8 mouse cellular contexts compared by ENCODE assay signal in the genomic region with DNA sequence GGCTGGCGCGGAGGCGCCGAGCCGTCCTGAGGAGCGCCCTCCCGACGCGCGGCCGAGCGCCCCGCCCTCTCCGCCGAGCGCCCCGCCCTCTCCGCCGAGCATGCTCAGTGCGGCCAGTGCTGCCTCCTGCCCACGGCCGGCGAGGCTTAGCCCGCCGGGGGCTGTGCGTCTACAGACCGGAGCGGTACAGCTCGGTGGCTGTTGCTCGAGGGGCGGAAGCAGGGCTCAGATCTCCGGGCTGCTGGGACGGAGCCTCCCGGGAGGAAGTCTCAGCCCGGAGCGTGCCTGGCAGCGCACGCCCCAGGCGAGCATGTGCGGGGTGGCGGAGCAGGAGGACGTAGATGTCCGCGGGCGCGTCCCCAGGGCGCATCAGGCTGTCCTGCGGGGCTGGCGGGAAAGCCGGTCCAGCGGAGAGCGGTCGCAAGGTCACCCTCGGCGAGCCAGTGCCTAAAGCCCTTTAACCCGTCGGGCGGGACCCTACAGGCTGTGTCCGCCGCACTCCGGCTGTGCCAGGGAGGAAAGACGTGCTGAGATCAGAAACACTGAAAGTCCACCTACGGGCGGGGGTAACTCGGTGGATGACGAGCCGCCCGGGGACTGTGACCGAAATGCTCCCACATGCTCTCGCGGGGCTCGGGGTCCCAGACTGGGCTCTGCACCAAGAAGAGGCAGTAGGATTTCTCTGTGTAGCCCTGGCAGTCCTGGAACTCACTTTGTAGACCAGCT. TPM values are rescaled to one million over a fixed set of nuclear protein-coding genes. Genes with fewer than 3 reads are reported as not detected.
DNase-seq lines count a peak whose midpoint lies in the region; ATAC-seq and TF ChIP-seq lines count a peak whose summit lies in the region.

No protein-coding gene starts in this region.

- peak; percentile 91 for DNase-seq in MEL (ENCODE audit: low read depth, low spot score)
- peak; percentile 92 to 94 for DNase-seq in cerebellum, adult 18-20 months
- peak; percentile 92 for DNase-seq in heart, postnatal 36 days
- peak; percentile 89 for DNase-seq in layer of hippocampus, adult 2 months (ENCODE audit: low spot score in 2 of 2)
- DNase-seq in lung, adult 2 months = peak; percentile 88
- peak; percentile 94 for DNase-seq in testis, postnatal 10 days (ENCODE audit: low spot score)

- 0 out of 4 replicates have a peak, but pooled peaks of 1 of the 2 experiments have one; percentile 3 for TF ChIP-seq EP300 in MEL (IDR thresholded peaks at IDR 0.05; ENCODE audit: low read depth in 1 of 2, low read length in 2 of 2)

- H3K27ac ChIP-seq in MEL (ENCODE audit: control insufficient read depth, low read depth, low read length) = peak overlapping the region; percentile 74
- peak overlapping the region; percentile 97 for H3K27ac ChIP-seq in forebrain, embryonic 16.5 days (ENCODE audit: low read length)
- H3K27ac ChIP-seq in layer of hippocampus, adult 2 months = peak overlapping the region; percentile 95
- peak overlapping the region; percentile 93 for H3K27ac ChIP-seq in neural tube, embryonic 15.5 days (replicated peaks)

- no peaks in the 10 kb centered on the region for H3K27me3 ChIP-seq in MEL (ENCODE audit: control insufficient read depth in 1 of 2, insufficient read depth in 2 of 2, low read length in 2 of 2)
- H3K27me3 ChIP-seq in forebrain, embryonic 16.5 days (replicated peaks; ENCODE audit: control insufficient read depth, insufficient read depth, low read length) = no peaks in the 10 kb centered on the region
- no peaks in the 10 kb centered on the region for H3K27me3 ChIP-seq in neural tube, embryonic 15.5 days (replicated peaks)

- peaks cover 0 to 7% of the 10 kb centered on the region in 2 experiments; a peak in 2 of 4 replicates for H3K36me3 ChIP-seq in MEL (ENCODE audit: control insufficient read depth in 1 of 2, insufficient read depth in 2 of 2, low read length in 2 of 2)
- no peaks in the 10 kb centered on the region for H3K36me3 ChIP-seq in forebrain, embryonic 16.5 days (ENCODE audit: control insufficient read depth, insufficient read depth)
- H3K36me3 ChIP-seq in neural tube, embryonic 15.5 days = no peaks in the 10 kb centered on the region

- peak overlapping the region; percentile 85 for H3K9ac ChIP-seq in MEL (ENCODE audit: control insufficient read depth, low read depth, low read length, poor library complexity, severe bottlenecking)
- H3K9ac ChIP-seq in forebrain, embryonic 16.5 days (replicated peaks; ENCODE audit: low read depth, low read length) = peak overlapping the region; percentile 93
- H3K9ac ChIP-seq in neural tube, embryonic 15.5 days (replicated peaks) = peak overlapping the region; percentile 84

- H3K9me3 ChIP-seq in MEL (replicated peaks; ENCODE audit: insufficient read depth, low read length) = no peaks in the 10 kb centered on the region
- no peaks in the 10 kb centered on the region for H3K9me3 ChIP-seq in forebrain, embryonic 16.5 days (ENCODE audit: control insufficient read depth, low read length)
- H3K9me3 ChIP-seq in neural tube, embryonic 15.5 days (replicated peaks) = no peaks in the 10 kb centered on the region

- intact Hi-C loops in heart, postnatal 36 days (cut with DNase I) = loop anchor here (1.0 to 10.0 kb wide), 5 partner anchors 48 to 631 kb away; a partner anchor contains a TSS

- H3K79me2 ChIP-seq in MEL (ENCODE audit: control insufficient read depth, insufficient read depth, low read length, poor library complexity) = peaks cover 29% of the 10 kb centered on the region

- peak overlapping the region; percentile 65 to 82 for H3K4me3 ChIP-seq in MEL (ENCODE audit: control insufficient read depth in 1 of 2, insufficient read depth in 1 of 2, low read depth in 2 of 2, low read length in 2 of 2)
- peak overlapping the region; percentile 61 for H3K4me3 ChIP-seq in forebrain, embryonic 16.5 days (replicated peaks; ENCODE audit: low read length)
- peak overlapping the region; percentile 84 for H3K4me3 ChIP-seq in layer of hippocampus, adult 2 months
- peak overlapping the region; percentile 85 for H3K4me3 ChIP-seq in lung, adult 2 months (replicated peaks; ENCODE audit: extremely low read depth, low read depth, low read length)
- H3K4me3 ChIP-seq in neural tube, embryonic 15.5 days (replicated peaks) = peak overlapping the region; percentile 92

- TF ChIP-seq POLR2A in MEL (IDR thresholded peaks at IDR 0.05; ENCODE audit: control insufficient read depth in 1 of 2, insufficient read depth in 1 of 2, low read depth in 1 of 2, low read length in 2 of 2, poor library complexity in 1 of 2) = peak; percentile 96 to 99
- peak; percentile 65; the same call in 1 of the 2 replicates for TF ChIP-seq POLR2A in lung, adult 2 months (IDR thresholded peaks at IDR 0.05; ENCODE audit: borderline replicate concordance, extremely low read depth, low read depth, low read length)

- TF ChIP-seq RAD21 in MEL (IDR thresholded peaks at IDR 0.05; ENCODE audit: low read depth, low read length) = no peak

- TF ChIP-seq CTCF in MEL (IDR thresholded peaks at IDR 0.05 in 2 of 3, conservative IDR thresholded peaks at IDR 0.05 in 1 of 3; ENCODE audit: control insufficient read depth in 1 of 3, insufficient read depth in 1 of 3, low read depth in 2 of 3, low read length in 3 of 3, poor library complexity in 1 of 3, severe bottlenecking in 1 of 3) = no peak
- TF ChIP-seq CTCF in layer of hippocampus, adult 2 months (conservative IDR thresholded peaks at IDR 0.05) = no peak
- TF ChIP-seq CTCF in lung, adult 2 months (IDR thresholded peaks at IDR 0.05; ENCODE audit: insufficient read depth, low read length) = no peak

- peak overlapping the region; percentile 73 for H3K4me2 ChIP-seq in forebrain, embryonic 16.5 days (ENCODE audit: low read length)
- peak overlapping the region; percentile 89 for H3K4me2 ChIP-seq in neural tube, embryonic 15.5 days

- H3K4me1 ChIP-seq in MEL (ENCODE audit: control insufficient read depth in 1 of 2, insufficient read depth in 2 of 2, low read length in 2 of 2) = peaks cover 2 to 3% of the 10 kb centered on the region in 2 experiments; a peak in 1 of 4 replicates
- peaks cover 7% of the 10 kb centered on the region for H3K4me1 ChIP-seq in forebrain, embryonic 16.5 days (replicated peaks; ENCODE audit: control insufficient read depth, insufficient read depth, low read length)
- peaks cover 5% of the 10 kb centered on the region; the same call in 1 of the 2 replicates for H3K4me1 ChIP-seq in lung, adult 2 months (ENCODE audit: control insufficient read depth, insufficient read depth, low read length)
- peaks cover 17% of the 10 kb centered on the region for H3K4me1 ChIP-seq in neural tube, embryonic 15.5 days

- peak; percentile 98 for ATAC-seq in forebrain, embryonic 16.5 days
- ATAC-seq in neural tube, embryonic 15.5 days (ENCODE audit: low FRiP score) = peak; percentile 98

- under 1% methylated on average over 59 of the region's 72 CpGs for WGBS in forebrain, embryonic 16.5 days
- under 1% methylated on average over 72 of the region's 72 CpGs for WGBS in lung, adult 2 months
- WGBS in neural tube, embryonic 15.5 days = under 1% methylated on average over 57 of the region's 72 CpGs

TF ChIP-seq in MEL, 35 proteins besides CTCF, POLR2A, EP300 and RAD21:
- TF ChIP-seq NRF1 (IDR thresholded peaks at IDR 0.05; ENCODE audit: insufficient read depth, low read depth, low read length, poor library complexity, severe bottlenecking) (peak; percentile 83), ZNF384 (IDR thresholded peaks at IDR 0.05; ENCODE audit: low read depth, low read length) (no peak), NELFE (IDR thresholded peaks at IDR 0.05; ENCODE audit: low read depth, low read length) (peak; percentile 96), ZMIZ1 (IDR thresholded peaks at IDR 0.05; ENCODE audit: low read depth, low read length) (peak; percentile 94), E2F4 (IDR thresholded peaks at IDR 0.05; ENCODE audit: borderline replicate concordance, low read depth, low read length) (no peak), MYC (IDR thresholded peaks at IDR 0.05; ENCODE audit: low read depth, low read length) (peak; percentile 81; the same call in 1 of the 2 replicates), POLR2AphosphoS2 (IDR thresholded peaks at IDR 0.05; ENCODE audit: low read length) (peak; percentile 84), HCFC1 (IDR thresholded peaks at IDR 0.05; ENCODE audit: low read depth, low read length) (peak; percentile 56; the same call in 1 of the 2 replicates), BHLHE40 (IDR thresholded peaks at IDR 0.05; ENCODE audit: borderline replicate concordance, low read depth, low read length) (peak; percentile 86), MAZ (IDR thresholded peaks at IDR 0.05; ENCODE audit: low read depth, low read length) (0 out of 2 replicates have a peak, but pooled peaks have one; percentile 35), ELF1 (IDR thresholded peaks at IDR 0.05; ENCODE audit: low read depth, low read length) (0 out of 2 replicates have a peak, but pooled peaks have one; percentile 18), SIN3A (IDR thresholded peaks at IDR 0.05; ENCODE audit: low read length) (peak; percentile 37; the same call in 1 of the 2 replicates), MXI1 (IDR thresholded peaks at IDR 0.05; ENCODE audit: low read depth, low read length) (peak; percentile 92), MAX (IDR thresholded peaks at IDR 0.05; ENCODE audit: low read length) (peak; percentile 81), UBTF (IDR thresholded peaks at IDR 0.05; ENCODE audit: borderline replicate concordance, insufficient read depth, low read depth, low read length) (0 out of 2 replicates have a peak, but pooled peaks have one; percentile 63), TAL1 (IDR thresholded peaks at IDR 0.05; ENCODE audit: low read length) (no peak)

RNA-seq across cellular contexts. Expression of a gene that starts 0.5 kb away (rescaled TPM):
- total RNA-seq in MEL (2012; rRNA removed) = 34.7 and 41.7 TPM in 2 replicates
- 10 to 100 TPM; 53.3 to 67.2 TPM for polyA plus RNA-seq in MEL (2012; ENCODE audit: insufficient read depth in 1 of 2, insufficient read length in 2 of 2, low read depth in 1 of 2, low replicate concordance in 2 of 2, missing spikeins in 1 of 2)
- polyA plus RNA-seq in forebrain, embryonic 16.5 days (2015; fragmentation: Nextera tagmentation; extraction: Ambion mirVana) = 71.0 and 74.2 TPM in 2 replicates
- total RNA-seq in heart, postnatal 36 days (2021) = 10 to 100 TPM; 27.1 to 30.3 TPM
- total RNA-seq in layer of hippocampus, adult 2 months (2021) = 100 to 1,000 TPM; 210 to 216 TPM
- 11.5 and 19.6 TPM in 2 replicates for polyA plus RNA-seq in lung, adult 2 months (2012; rRNA removed)
- 114 and 124 TPM in 2 replicates for polyA plus RNA-seq in neural tube, embryonic 15.5 days (2015; fragmentation: Nextera tagmentation; extraction: Ambion mirVana)

Comparison
In these comparisons a context has a peak if more than half of its experiments do, and no peak if none do; other contexts are left out.
1. Peak in every context shown above with its lines: DNase-seq, ATAC-seq, H3K4me3 ChIP-seq and H3K27ac ChIP-seq.